Mouse (Mus musculus): ENCODE results near the gene Nav3. TPM values are rescaled to one million over a fixed set of nuclear protein-coding genes. Genes with fewer than 3 reads are reported as not detected.
"Not testable (repeated sequence)": the region's sequence is repeated elsewhere in the genome, so short reads cannot be mapped to it uniquely, and the experiment has no call there.

The Nav3 gene
- polyA plus RNA-seq, 1 experiment from 2014 or later, result 5.2 TPM

- H3K27ac ChIP-seq, result no peak overlapping the region
- H3K4me3 ChIP-seq, result no peak overlapping the region
- H3K36me3 ChIP-seq, result no peaks in the 10 kb centered on the region
- no peaks in the 10 kb centered on the region for H3K27me3 ChIP-seq (ENCODE audit: insufficient read depth, poor library complexity, severe bottlenecking)
- H3K9me3 ChIP-seq, result no peaks in the 10 kb centered on the region
- 89% methylated on average over 5 of the region's 5 CpGs for WGBS
- no peak for DNase-seq (ENCODE audit: low spot score)
- no peaks in the 10 kb centered on the region for H3K4me1 ChIP-seq (replicated peaks)
Measured at GRCm38 (mm10) chr10:110076575-110076974, 379.4 kb downstream of the Nav3 start.

DNA sequence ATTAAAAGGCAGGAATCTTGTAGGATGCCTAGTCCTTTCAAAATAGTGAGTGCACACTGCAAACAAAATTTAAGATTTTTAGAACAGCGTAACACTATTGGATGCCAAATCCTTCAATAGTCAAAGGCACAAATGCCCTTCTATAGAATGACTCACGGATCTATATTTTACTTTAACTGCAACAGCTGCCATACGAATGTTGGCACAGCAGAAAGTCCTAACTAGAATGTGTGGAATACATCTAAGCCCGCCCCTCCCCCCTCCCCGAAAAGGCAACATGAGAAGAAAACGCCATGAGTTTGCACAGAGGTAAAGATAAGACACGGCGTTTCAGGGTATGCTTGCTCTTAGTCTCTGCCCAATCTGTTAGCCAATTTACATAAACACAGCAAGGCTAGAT is 383.6 kb downstream of the Nav3 start:
- WGBS, result 91% methylated on average over 8 of the region's 8 CpGs
- Histone ChIP-seq H3K4me3 (no peak overlapping the region), H3K4me1 (replicated peaks) (no peaks in the 10 kb centered on the region), H3K9me3 (no peaks in the 10 kb centered on the region), H3K36me3 (no peaks in the 10 kb centered on the region), H3K27ac (no peak overlapping the region), H3K27me3 (ENCODE audit: insufficient read depth, poor library complexity, severe bottlenecking) (no peaks in the 10 kb centered on the region)
- no peak for DNase-seq (ENCODE audit: low spot score)

DNA sequence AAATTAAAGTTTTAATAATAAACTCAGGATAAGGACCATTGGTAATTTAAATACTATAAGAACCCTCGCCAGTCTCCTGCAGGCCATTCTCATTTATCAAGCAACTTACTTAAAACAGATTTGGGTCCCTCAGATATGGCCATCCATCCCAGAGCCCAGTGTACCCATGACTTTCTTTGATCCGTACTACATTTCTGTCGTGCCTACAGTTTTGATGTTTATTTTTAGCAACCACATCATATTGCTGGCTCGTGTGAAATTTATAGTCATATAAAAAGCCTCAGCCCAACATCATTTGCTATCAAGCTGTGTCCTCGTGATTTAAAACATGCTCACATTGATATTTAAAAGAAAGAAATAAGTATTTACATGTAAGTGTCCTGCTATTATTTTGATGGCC is 394.8 kb downstream of the Nav3 start:
- no peaks in the 10 kb centered on the region for H3K4me1 ChIP-seq (replicated peaks)
- no peaks in the 10 kb centered on the region for H3K36me3 ChIP-seq
- WGBS, result 85% methylated on average over 5 of the region's 5 CpGs
- no peaks in the 10 kb centered on the region for H3K27me3 ChIP-seq (ENCODE audit: insufficient read depth, poor library complexity, severe bottlenecking)
- no peak for DNase-seq (ENCODE audit: low spot score)
- no peak overlapping the region for H3K4me3 ChIP-seq
- H3K9me3 ChIP-seq, result no peaks in the 10 kb centered on the region
- H3K27ac ChIP-seq, result no peak overlapping the region

GRCm38 (mm10) chr10:110037547-110037946 is 418.5 kb downstream of the Nav3 start:
- no peak for DNase-seq (ENCODE audit: low spot score)

DNA sequence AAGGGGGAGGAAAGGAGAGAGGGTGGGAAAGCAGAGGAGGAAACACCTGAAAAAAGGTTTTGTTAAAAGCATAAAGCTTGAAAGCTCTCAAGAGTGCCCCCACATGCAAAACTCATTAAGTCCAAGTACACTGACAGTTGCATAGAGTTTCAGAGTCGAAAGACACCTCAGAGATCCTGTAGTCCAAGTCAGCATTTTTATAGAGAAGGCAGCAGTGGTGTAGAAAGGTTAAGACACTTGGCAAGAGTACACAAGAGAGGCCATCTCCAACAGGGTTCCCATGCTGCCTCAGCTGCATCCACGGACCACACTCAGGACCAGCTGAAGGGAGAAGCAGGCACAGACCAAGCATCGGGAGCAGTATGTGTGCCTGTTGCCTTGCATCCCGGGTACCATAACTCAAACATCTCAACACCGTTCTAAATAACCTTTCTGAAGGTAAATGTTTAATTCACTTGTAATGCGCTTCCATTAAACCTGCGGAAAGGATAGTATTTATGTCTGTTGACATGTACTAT is 421.4 kb downstream of the Nav3 start:
- Histone ChIP-seq H3K36me3 (no peaks in the 10 kb centered on the region), H3K4me1 (replicated peaks) (no peaks in the 10 kb centered on the region), H3K9me3 (no peaks in the 10 kb centered on the region), H3K27ac (no peak overlapping the region), H3K27me3 (ENCODE audit: insufficient read depth, poor library complexity, severe bottlenecking) (no peaks in the 10 kb centered on the region), H3K4me3 (no peak overlapping the region)
- no peak for DNase-seq (ENCODE audit: low spot score)
- WGBS, result 90% methylated on average over 7 of the region's 7 CpGs

More at GRCm38 (mm10) chr10:110037547-110037946, 418.5 kb downstream of the Nav3 start:
- Histone ChIP-seq H3K27ac (no peak overlapping the region), H3K4me3 (no peak overlapping the region), H3K36me3 (no peaks in the 10 kb centered on the region), H3K27me3 (ENCODE audit: insufficient read depth, poor library complexity, severe bottlenecking) (no peaks in the 10 kb centered on the region), H3K9me3 (no peaks in the 10 kb centered on the region), H3K4me1 (replicated peaks) (no peaks in the 10 kb centered on the region)
- 88% methylated on average over 4 of the region's 4 CpGs for WGBS

GRCm38 (mm10) chr10:110024897-110025296 is 431.1 kb downstream of the Nav3 start:
- WGBS, result 65% methylated on average over 2 of the region's 2 CpGs
- H3K27ac ChIP-seq; H3K9me3 ChIP-seq; DNase-seq (ENCODE audit: low spot score); H3K4me1 ChIP-seq (replicated peaks); H3K4me3 ChIP-seq; H3K36me3 ChIP-seq; H3K27me3 ChIP-seq (ENCODE audit: insufficient read depth, poor library complexity, severe bottlenecking): not testable (repeated sequence)

DNA sequence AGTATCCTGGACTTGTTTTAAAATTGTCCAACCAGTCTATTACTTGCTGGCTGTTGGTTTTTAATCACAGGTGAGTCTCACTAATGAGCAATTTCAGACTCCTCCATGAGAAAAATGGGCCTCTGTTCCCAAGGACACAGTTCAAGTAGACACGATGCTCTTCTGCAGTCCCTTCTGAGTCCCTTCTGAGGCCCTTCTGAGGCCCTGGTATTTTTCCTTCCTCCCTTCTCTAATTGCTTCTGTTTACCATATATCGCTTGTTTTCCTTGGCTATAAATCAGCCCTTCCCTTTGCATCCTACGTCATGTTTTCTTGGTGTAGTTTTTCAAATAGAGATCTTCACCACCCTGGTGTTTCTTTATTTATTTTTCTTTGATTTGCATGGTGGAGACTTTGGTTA is 433.9 kb downstream of the Nav3 start:
- H3K27me3 ChIP-seq (ENCODE audit: insufficient read depth, poor library complexity, severe bottlenecking), result no peaks in the 10 kb centered on the region
- 0 out of 2 replicates have a peak, but pooled peaks cover 2% of the 10 kb centered on the region for H3K9me3 ChIP-seq
- 82% methylated on average over 3 of the region's 3 CpGs for WGBS

DNA sequence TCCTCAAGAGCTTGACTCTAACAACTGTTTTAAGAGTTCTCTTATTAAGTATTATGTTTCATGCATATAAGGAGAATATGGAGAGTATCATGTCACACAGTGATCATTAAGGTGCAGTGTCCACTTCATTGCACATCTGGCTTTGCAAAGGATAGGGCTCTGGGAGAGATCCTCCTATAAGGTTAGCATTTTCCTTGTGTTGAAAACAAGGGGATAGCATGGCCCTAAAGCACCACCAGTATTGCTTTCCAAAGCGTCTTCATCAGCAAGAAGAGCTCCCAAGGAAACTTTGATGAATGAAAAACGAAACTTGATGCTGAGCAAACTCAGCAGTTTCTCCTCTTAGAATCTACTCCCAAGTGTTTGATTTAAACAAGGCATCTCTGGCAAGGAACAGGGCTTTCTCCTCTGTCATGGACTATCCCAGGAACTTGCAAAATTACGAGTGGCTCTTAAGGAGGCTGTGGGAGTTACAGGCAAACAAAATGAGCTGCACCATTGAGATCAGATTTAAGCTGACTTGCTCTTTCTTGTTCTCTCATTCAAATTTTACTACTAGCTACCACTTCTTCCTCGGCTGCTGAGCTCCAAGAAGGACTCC is 436.6 kb downstream of the Nav3 start:
- Histone ChIP-seq H3K27me3 (ENCODE audit: insufficient read depth, poor library complexity, severe bottlenecking) (no peaks in the 10 kb centered on the region), H3K27ac (no peak overlapping the region)
- 70% methylated on average over 4 of the region's 4 CpGs for WGBS

More for the DNA sequence above, 433.9 kb downstream of the Nav3 start:
- Histone ChIP-seq H3K4me1 (replicated peaks) (no peaks in the 10 kb centered on the region), H3K27ac (no peak overlapping the region), H3K36me3 (no peaks in the 10 kb centered on the region), H3K4me3 (no peak overlapping the region)
- no peak for DNase-seq (ENCODE audit: low spot score)

GRCm38 (mm10) chr10:110001328-110001727 is 454.7 kb downstream of the Nav3 start:
- not testable (repeated sequence) for H3K36me3 ChIP-seq; H3K27me3 ChIP-seq (ENCODE audit: insufficient read depth, poor library complexity, severe bottlenecking); H3K4me3 ChIP-seq; H3K9me3 ChIP-seq; DNase-seq (ENCODE audit: low spot score)
- 86% methylated on average over 5 of the region's 5 CpGs for WGBS
- peak overlapping the region; percentile 23; the same call in 1 of the 2 replicates for H3K27ac ChIP-seq
- peaks cover 14% of the 10 kb centered on the region for H3K4me1 ChIP-seq (replicated peaks)

More for the DNA sequence above, 436.6 kb downstream of the Nav3 start:
- Histone ChIP-seq H3K9me3 (0 out of 2 replicates have a peak, but pooled peaks cover 2% of the 10 kb centered on the region), H3K4me3 (no peak overlapping the region), H3K36me3 (no peaks in the 10 kb centered on the region), H3K4me1 (replicated peaks) (no peaks in the 10 kb centered on the region)
- no peak for DNase-seq (ENCODE audit: low spot score)

- no peaks in the 10 kb centered on the region for H3K9me3 ChIP-seq
- no peak overlapping the region for H3K4me3 ChIP-seq
- no peaks in the 10 kb centered on the region for H3K36me3 ChIP-seq
- 44% methylated on average over 3 of the region's 3 CpGs for WGBS
- peak overlapping the region; percentile 66 for H3K27ac ChIP-seq
- DNase-seq (ENCODE audit: low spot score), result peak; percentile 10
- H3K4me1 ChIP-seq (replicated peaks), result peaks cover 14% of the 10 kb centered on the region
- H3K27me3 ChIP-seq (ENCODE audit: insufficient read depth, poor library complexity, severe bottlenecking), result no peaks in the 10 kb centered on the region
Measured at GRCm38 (mm10) chr10:110000755-110001247, 455.2 kb downstream of the Nav3 start.

DNA sequence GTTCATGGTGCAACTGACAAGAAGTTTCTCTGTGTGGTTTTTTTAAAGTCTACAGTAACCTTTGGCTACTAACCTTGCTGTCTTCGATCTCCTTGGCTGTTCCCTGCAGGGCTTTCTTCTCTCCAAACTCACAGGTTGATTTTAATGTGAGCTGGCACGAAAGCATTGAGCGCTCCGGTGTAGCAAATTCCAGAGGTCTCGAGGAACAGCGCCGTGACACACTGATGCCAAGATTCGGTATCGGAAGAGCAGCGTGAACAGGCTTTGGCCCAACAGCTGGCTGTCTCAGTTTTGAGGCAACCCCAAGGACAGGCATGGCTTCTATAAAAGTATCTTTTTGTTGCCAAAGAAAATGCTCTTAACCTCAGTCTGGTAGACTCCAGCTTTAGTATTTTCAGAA is 456.1 kb downstream of the Nav3 start:
- Histone ChIP-seq H3K27me3 (ENCODE audit: insufficient read depth, poor library complexity, severe bottlenecking) (no peaks in the 10 kb centered on the region), H3K27ac (no peak overlapping the region; the same call in 1 of the 2 replicates), H3K4me3 (no peak overlapping the region), H3K36me3 (no peaks in the 10 kb centered on the region), H3K4me1 (replicated peaks) (peaks cover 14% of the 10 kb centered on the region), H3K9me3 (no peaks in the 10 kb centered on the region)
- WGBS, result 75% methylated on average over 10 of the region's 10 CpGs
- DNase-seq (ENCODE audit: low spot score), result no peak

- Histone ChIP-seq H3K9me3 (no peaks in the 10 kb centered on the region), H3K27ac (no peak overlapping the region), H3K4me3 (no peak overlapping the region), H3K27me3 (ENCODE audit: insufficient read depth, poor library complexity, severe bottlenecking) (no peaks in the 10 kb centered on the region), H3K36me3 (no peaks in the 10 kb centered on the region), H3K4me1 (replicated peaks) (no peaks in the 10 kb centered on the region)
- DNase-seq (ENCODE audit: low spot score), result no peak
- 78% methylated on average over 5 of the region's 5 CpGs for WGBS
Measured at GRCm38 (mm10) chr10:109994302-109994701, 461.7 kb downstream of the Nav3 start.

DNA sequence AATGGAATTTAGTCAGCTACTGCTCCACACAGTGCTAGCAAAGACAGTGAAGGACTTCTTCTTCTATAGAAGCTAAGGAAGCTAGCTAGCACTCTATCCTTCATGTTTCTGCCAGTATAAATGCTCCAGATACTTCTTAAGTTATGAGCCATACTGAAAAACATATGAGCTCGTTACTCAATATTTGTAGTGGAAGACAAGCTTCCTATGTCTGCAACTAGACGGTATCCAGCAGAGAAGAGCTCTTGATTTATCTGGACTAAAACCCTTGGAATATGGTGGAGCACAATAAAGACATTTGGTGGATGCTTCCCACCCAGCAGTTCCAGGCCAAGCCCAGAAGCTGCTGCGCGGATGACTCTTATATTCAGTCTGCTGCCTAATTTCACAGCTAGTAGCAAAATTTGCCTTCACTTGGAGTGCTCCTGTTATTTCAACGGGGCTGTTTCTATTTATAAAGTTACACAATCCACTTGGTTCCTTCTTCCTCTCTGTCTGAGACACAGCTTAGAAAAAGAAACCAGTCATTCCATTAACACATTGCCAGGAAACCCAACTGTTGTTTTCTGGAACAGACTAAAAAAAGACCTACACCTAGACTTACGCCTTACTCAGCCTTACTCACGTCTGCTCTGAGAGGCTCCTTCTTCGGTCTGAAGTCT is 470.0 kb downstream of the Nav3 start:
- Histone ChIP-seq H3K4me1 (replicated peaks) (no peaks in the 10 kb centered on the region), H3K9me3 (no peaks in the 10 kb centered on the region), H3K27ac (no peak overlapping the region), H3K4me3 (no peak overlapping the region), H3K36me3 (no peaks in the 10 kb centered on the region), H3K27me3 (ENCODE audit: insufficient read depth, poor library complexity, severe bottlenecking) (no peaks in the 10 kb centered on the region)
- 83% methylated on average over 8 of the region's 8 CpGs for WGBS
- DNase-seq (ENCODE audit: low spot score), result no peak

Data from hindbrain, embryonic 10.5 days (tissue).